Comparison of ENCODE assay signal across 22 mouse cellular contexts in genomic region chr7:130141088-130141873, GRCm38 (mm10).
A peak's percentile ranks its signal among the peaks of the same experiment; 100 is the strongest.
DNase-seq lines count a peak whose midpoint lies in the region; ATAC-seq and TF ChIP-seq lines count a peak whose summit lies in the region.
"Had no signal": no experiment of that assay in that cellular context is flagged by ENCODE, and none has a peak within 500 bp of the region (broad histone marks: within the 10 kb centered on the region; RNA-seq: fewer than 3 reads in every experiment).

No protein-coding gene starts in this region.

- no peak overlapping the region for H3K4me2 ChIP-seq in heart, embryonic 15.5 days
- no peak overlapping the region for H3K4me2 ChIP-seq in midbrain, embryonic 11.5 days
- H3K4me2 ChIP-seq in midbrain, postnatal 0 days (ENCODE audit: low read depth, low read length, poor library complexity, severe bottlenecking) = no peak overlapping the region
- no peak overlapping the region for H3K4me2 ChIP-seq in intestine, embryonic 15.5 days (replicated peaks)
- H3K4me2 ChIP-seq: embryonic facial prominence, embryonic 12.5 days; limb, embryonic 13.5 days; liver, embryonic 13.5 days; neural tube, embryonic 12.5 days; stomach, embryonic 15.5 days had no signal

- no peaks in the 10 kb centered on the region; the same call in 1 of the 2 replicates for H3K36me3 ChIP-seq in heart, embryonic 15.5 days
- H3K36me3 ChIP-seq in midbrain, embryonic 11.5 days (ENCODE audit: control insufficient read depth, insufficient read depth, low read length) = no peaks in the 10 kb centered on the region
- H3K36me3 ChIP-seq in midbrain, postnatal 0 days (ENCODE audit: insufficient read depth, low read length) = no peaks in the 10 kb centered on the region
- H3K36me3 ChIP-seq in intestine, embryonic 15.5 days = no peaks in the 10 kb centered on the region
- H3K36me3 ChIP-seq: embryonic facial prominence, embryonic 12.5 days; limb, embryonic 13.5 days; liver, embryonic 13.5 days; neural tube, embryonic 12.5 days; stomach, embryonic 15.5 days had no signal

- no peak overlapping the region for H3K9ac ChIP-seq in heart, embryonic 15.5 days
- H3K9ac ChIP-seq in midbrain, embryonic 11.5 days (ENCODE audit: low read length) = no peak overlapping the region
- no peak overlapping the region for H3K9ac ChIP-seq in midbrain, postnatal 0 days (replicated peaks; ENCODE audit: low read length, poor library complexity, severe bottlenecking)
- H3K9ac ChIP-seq in intestine, embryonic 15.5 days = no peak overlapping the region
- H3K9ac ChIP-seq: embryonic facial prominence, embryonic 12.5 days; limb, embryonic 13.5 days; liver, embryonic 13.5 days; neural tube, embryonic 12.5 days; stomach, embryonic 15.5 days had no signal

- peak; percentile 78 for ATAC-seq in heart, embryonic 15.5 days (replicated peaks; ENCODE audit: insufficient number of reproducible peaks, insufficient read depth, low FRiP score, low read depth)
- no peak for ATAC-seq in midbrain, embryonic 11.5 days (ENCODE audit: low FRiP score)
- ATAC-seq in midbrain, postnatal 0 days (ENCODE audit: low FRiP score) = no peak
- no peak for ATAC-seq in intestine, embryonic 15.5 days

- no peak for TF ChIP-seq CTCF in midbrain, postnatal 0 days (IDR thresholded peaks at IDR 0.05)

- WGBS in heart, embryonic 15.5 days = 20% methylated on average over 3 of the region's 3 CpGs
- 81% methylated on average over 3 of the region's 3 CpGs for WGBS in midbrain, embryonic 11.5 days
- 82% methylated on average over 3 of the region's 3 CpGs for WGBS in midbrain, postnatal 0 days
- WGBS in intestine, embryonic 15.5 days = 60% methylated on average over 3 of the region's 3 CpGs

- no peaks in the 10 kb centered on the region for H3K27me3 ChIP-seq in heart, embryonic 15.5 days
- H3K27me3 ChIP-seq in midbrain, embryonic 11.5 days (ENCODE audit: control insufficient read depth, insufficient read depth, low read length) = no peaks in the 10 kb centered on the region
- H3K27me3 ChIP-seq in midbrain, postnatal 0 days (ENCODE audit: insufficient read depth, low read length) = 0 out of 2 replicates have a peak, but pooled peaks cover 6% of the 10 kb centered on the region
- H3K27me3 ChIP-seq in intestine, embryonic 15.5 days (replicated peaks) = no peaks in the 10 kb centered on the region
- H3K27me3 ChIP-seq: embryonic facial prominence, embryonic 12.5 days; limb, embryonic 13.5 days; liver, embryonic 13.5 days; megakaryocyte, embryonic 14.5 days; neural tube, embryonic 12.5 days; stomach, embryonic 15.5 days had no signal

- H3K27ac ChIP-seq in heart, embryonic 15.5 days = peak overlapping the region; percentile 56
- H3K27ac ChIP-seq in midbrain, embryonic 11.5 days (ENCODE audit: low read depth, low read length) = no peak overlapping the region
- no peak overlapping the region for H3K27ac ChIP-seq in midbrain, postnatal 0 days (ENCODE audit: low read depth, low read length)
- 0 out of 2 replicates have a peak overlapping the region, but pooled peaks have one; percentile 5 for H3K27ac ChIP-seq in intestine, embryonic 15.5 days
- H3K27ac ChIP-seq: embryonic facial prominence, embryonic 12.5 days; limb, embryonic 13.5 days; liver, embryonic 13.5 days; neural tube, embryonic 12.5 days; stomach, embryonic 15.5 days had no signal

- H3K4me3 ChIP-seq in heart, embryonic 15.5 days = no peak overlapping the region
- no peak overlapping the region for H3K4me3 ChIP-seq in midbrain, embryonic 11.5 days (ENCODE audit: low read depth, low read length)
- H3K4me3 ChIP-seq in midbrain, postnatal 0 days (ENCODE audit: low read depth, low read length) = no peak overlapping the region
- no peak overlapping the region for H3K4me3 ChIP-seq in intestine, embryonic 15.5 days (replicated peaks)
- H3K4me3 ChIP-seq: embryonic facial prominence, embryonic 12.5 days; limb, embryonic 13.5 days; liver, embryonic 13.5 days; megakaryocyte, embryonic 14.5 days; neural tube, embryonic 12.5 days; stomach, embryonic 15.5 days had no signal

- no peaks in the 10 kb centered on the region for H3K9me3 ChIP-seq in heart, embryonic 15.5 days (replicated peaks)
- H3K9me3 ChIP-seq in midbrain, embryonic 11.5 days (ENCODE audit: control insufficient read depth, low read length) = no peaks in the 10 kb centered on the region
- H3K9me3 ChIP-seq in midbrain, postnatal 0 days (ENCODE audit: low read length) = no peaks in the 10 kb centered on the region
- no peaks in the 10 kb centered on the region for H3K9me3 ChIP-seq in intestine, embryonic 15.5 days
- H3K9me3 ChIP-seq: embryonic facial prominence, embryonic 12.5 days; limb, embryonic 13.5 days; liver, embryonic 13.5 days; neural tube, embryonic 12.5 days; stomach, embryonic 15.5 days had no signal

- intact Hi-C loops in heart, postnatal 25 days (cut with DNase I) = no loop called here

- peaks cover 35% of the 10 kb centered on the region for H3K4me1 ChIP-seq in heart, embryonic 15.5 days (replicated peaks)
- no peaks in the 10 kb centered on the region for H3K4me1 ChIP-seq in midbrain, embryonic 11.5 days (ENCODE audit: control insufficient read depth, insufficient read depth, low read length)
- H3K4me1 ChIP-seq in midbrain, postnatal 0 days (ENCODE audit: insufficient read depth, low read length) = no peaks in the 10 kb centered on the region
- H3K4me1 ChIP-seq in intestine, embryonic 15.5 days (replicated peaks) = no peaks in the 10 kb centered on the region; the same call in none of the 2 replicates
- H3K4me1 ChIP-seq: embryonic facial prominence, embryonic 12.5 days; megakaryocyte, embryonic 14.5 days; neural tube, embryonic 12.5 days had no signal

- peak; percentile 13 for DNase-seq in gastrocnemius, postnatal 25 days
- DNase-seq in gastrocnemius, adult 8-10 months (ENCODE audit: low spot score in 2 of 2) = no peak
- DNase-seq in heart, postnatal 25 days (ENCODE audit: low spot score) = no peak
- DNase-seq in midbrain, embryonic 11.5 days (ENCODE audit: low spot score, missing footprints) = peak; percentile 54
- no peak for DNase-seq in midbrain, postnatal 0 days (ENCODE audit: low spot score)
- DNase-seq in urinary bladder, postnatal 4 days (ENCODE audit: low spot score in 2 of 2) = no peak
- DNase-seq: adrenal gland, postnatal 10 days; cerebellum, adult 2 months; cerebellum, postnatal 25 days; kidney, adult 9 months; kidney, postnatal 36 days; liver, embryonic 13.5 days; lung, adult 2 months; lung, postnatal 36 days; midbrain, embryonic 14.5 days had no signal

Comparison
In these comparisons a context has a peak if more than half of its experiments do, and no peak if none do; other contexts are left out.
1. DNase-seq: peak in gastrocnemius, postnatal 25 days (single experiment) and midbrain, embryonic 11.5 days (single experiment); none in gastrocnemius, adult 8-10 months (0 of 2), heart, postnatal 25 days (single experiment), midbrain, postnatal 0 days (single experiment) and urinary bladder, postnatal 4 days (0 of 2).
2. H3K27ac ChIP-seq: peak in heart, embryonic 15.5 days (single experiment) and intestine, embryonic 15.5 days (single experiment); none in midbrain, embryonic 11.5 days (single experiment) and midbrain, postnatal 0 days (single experiment).